Mouse (Mus musculus) brown adipose tissue, adult 24 weeks (tissue): ENCODE results near the gene Clcn3. TPM values are rescaled to one million over a fixed set of nuclear protein-coding genes. Genes with fewer than 3 reads are reported as not detected.
A peak's percentile ranks its signal among the peaks of the same experiment; 100 is the strongest.
"Not testable (repeated sequence)": the region's sequence is repeated elsewhere in the genome, so short reads cannot be mapped to it uniquely, and the experiment has no call there.

Experiments used
- H3K27ac ChIP-seq: fragments of 200-500 bp; replicated peaks from 2 replicates; pipeline ENCODE4 v1.5.1; 2012; ENCODE audit warnings: low read depth, mild to moderate bottlenecking, low read length
- H3K4me1 ChIP-seq: fragments of 200-500 bp; 2 replicates; pipeline ENCODE4 v1.6.1; 2012; ENCODE audit warnings: low read length, mixed read lengths; ENCODE audit not compliant: control insufficient read depth, insufficient read depth, insufficient read length
- H3K4me3 ChIP-seq: fragments of 200-500 bp; 2 replicates; pipeline ENCODE4 v1.5.1; 2012; ENCODE audit warnings: low read depth, mild to moderate bottlenecking, low read length, moderate library complexity; ENCODE audit not compliant: insufficient read depth
- polyA plus RNA-seq: library from polyadenylated mRNA; stranded (reverse); fragments of >200 nt; gene quantifications from 2 replicates; pipeline ENCODE4 v1.2.4, GENCODE M21; 2012; ENCODE audit not compliant: missing spikeins, insufficient read depth, insufficient read length

Clcn3 gene
- 16.3 and 22.0 TPM in 2 replicates for polyA plus RNA-seq

DNA sequence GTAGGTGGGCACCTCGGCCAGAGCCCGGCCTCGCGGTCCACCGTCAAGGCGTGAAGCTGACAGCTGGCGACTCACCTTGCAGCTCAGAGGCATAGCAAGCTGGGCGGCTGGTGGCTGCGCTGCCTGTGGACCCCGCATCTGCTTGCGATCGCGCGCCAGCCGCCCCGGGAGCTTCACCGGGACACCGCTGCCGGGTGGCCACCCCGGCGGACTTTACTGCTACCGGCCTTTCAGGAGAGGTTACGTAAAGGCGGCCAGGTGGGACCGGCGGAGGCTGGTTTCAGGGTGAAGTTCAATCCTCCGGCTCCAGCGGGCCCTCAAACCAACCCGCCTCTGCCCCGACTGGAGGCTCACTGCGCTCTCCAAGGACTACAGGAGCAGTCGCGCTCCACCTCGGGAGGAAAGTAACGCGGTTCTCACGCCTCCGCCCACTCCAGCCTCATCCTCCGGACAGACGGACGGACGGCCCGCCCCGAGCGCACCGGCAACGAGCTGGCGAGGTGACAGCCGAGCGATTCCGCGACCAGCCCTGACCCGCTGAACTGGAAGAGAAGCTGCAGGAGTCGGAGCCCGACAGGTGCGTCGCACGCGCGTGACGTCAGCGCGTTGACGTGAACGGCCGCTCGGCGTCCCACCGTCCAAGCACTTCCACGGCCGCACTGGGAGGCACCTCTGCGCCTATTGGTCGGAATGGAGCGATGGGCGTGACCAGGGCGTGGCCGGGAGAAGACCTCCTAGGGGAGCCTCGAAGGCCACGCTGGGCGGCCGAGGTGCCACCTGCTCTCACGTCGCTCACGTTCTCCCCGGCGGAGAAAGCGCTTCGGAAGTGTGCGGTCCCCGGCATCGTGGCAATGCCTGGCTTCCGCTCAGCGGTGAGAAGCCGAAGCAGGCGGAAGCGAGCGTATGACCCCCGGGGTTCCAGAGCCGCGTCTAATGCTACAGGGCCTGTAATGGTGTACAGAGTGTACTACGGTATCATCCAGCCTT is at the start of gene Clcn3:
TSS of gene Clcn3 (minus strand) at position 600 of the 987 bp plus-strand sequence.
- H3K27ac ChIP-seq, result peak within 1 kb of the TSS; percentile 41; the same call in 1 of the 2 replicates
- no peaks in the 10 kb centered on the region for H3K4me1 ChIP-seq
- peak within 1 kb of the TSS; percentile 91 for H3K4me3 ChIP-seq

DNA sequence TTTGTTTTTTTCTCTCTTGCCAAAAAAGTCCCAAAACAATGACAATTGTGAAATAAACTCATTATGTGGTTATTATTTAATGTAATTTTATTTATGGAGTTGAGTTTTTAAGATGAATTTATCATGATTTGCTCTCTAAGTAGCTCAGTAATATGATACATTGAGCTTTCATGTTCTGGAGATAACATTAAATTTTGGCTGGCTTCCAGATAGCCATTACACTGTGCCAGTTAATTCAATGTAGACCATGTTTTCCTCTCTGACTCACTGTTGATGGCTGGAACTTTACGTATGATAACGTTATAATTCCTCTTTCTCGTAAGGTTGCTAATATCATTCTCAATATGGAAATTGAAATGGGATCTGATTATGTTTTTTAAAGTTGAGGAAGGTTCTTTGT is 13.4 kb upstream of the Clcn3 start:
- H3K27ac ChIP-seq, result no peak overlapping the region
- no peaks in the 10 kb centered on the region for H3K4me1 ChIP-seq
- H3K4me3 ChIP-seq, result no peak overlapping the region

DNA sequence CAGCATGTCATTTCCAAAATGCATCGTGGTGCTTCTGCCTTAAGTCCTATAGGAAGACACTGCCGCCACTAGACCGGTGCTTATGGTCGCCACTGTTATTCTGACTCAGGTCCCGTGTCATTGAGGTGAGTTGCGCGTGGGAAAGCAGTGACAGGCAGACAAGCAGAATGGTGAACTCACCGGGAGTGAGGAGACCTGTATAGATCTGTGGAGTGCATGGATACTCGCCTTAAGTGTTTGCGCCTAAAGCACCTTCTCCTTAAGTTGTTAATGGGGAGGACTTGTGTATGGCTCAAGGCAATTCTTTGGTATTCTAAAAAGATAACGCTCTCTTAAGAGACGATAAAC is 10.5 kb upstream of the Clcn3 start:
- Histone ChIP-seq H3K4me1 (no peaks in the 10 kb centered on the region), H3K4me3 (peak overlapping the region; percentile 90), H3K27ac (no peak overlapping the region)

DNA sequence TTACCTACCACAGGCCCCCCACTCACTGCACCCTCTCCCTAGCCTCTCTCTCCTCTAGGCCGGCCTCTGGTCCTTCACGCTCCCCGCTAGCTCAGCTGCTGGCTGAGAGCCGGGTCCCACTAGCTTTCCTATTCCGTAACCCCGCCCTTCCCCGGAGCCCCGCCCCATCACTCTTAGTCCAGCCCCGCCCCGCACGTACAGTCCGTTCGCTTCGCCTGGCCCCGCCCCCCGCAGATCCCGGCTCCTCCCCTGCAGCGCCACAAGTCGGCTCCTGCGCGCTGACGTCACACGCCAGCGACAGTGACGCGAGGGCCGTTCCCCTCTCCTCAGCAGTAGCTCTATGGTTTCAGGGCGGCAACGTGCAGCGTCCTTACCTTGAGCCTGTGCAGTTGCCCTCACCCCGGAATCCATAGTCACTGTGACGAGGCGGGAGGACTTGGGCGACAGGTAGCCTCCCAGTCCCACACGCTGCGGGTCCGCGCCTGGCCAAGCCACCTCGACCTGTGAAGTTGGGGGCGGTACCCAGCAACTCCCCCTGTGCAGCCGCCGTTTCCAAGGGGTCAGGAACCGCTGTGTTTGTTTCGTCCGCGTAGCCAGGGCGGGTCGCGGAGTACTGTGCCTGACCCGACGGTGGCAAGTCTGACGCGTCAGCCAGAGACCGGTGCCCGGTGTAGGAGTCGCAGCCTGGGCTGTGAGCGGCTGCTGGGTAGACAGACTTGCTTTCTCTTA is 10.0 kb upstream of the Clcn3 start, which contains the start of gene Nek1:
TSS of gene Nek1 (plus strand) at position 286 of the 729 bp plus-strand sequence.
- Histone ChIP-seq H3K27ac (peak within 1 kb of the TSS; percentile 75), H3K4me1 (no peaks in the 10 kb centered on the region), H3K4me3 (peak within 1 kb of the TSS; percentile 90)

DNA sequence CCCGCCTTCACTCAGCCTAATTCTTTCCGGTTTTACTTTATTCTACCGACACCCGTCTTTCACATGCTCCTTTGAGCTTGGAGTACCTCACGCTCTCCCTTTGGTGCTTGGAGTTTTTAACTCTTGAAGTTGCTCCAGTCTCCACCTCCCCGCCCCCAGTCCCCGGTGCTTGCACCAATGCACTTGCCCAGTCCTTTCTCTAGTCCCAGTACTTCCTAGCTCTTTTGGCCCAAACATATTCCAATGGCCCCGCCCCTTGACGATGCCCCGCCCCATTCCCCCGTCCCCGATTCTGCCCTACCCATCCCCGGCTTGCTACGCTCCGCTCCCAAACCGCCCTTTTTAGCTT is 9.4 kb upstream of the Clcn3 start:
- Histone ChIP-seq H3K4me3 (peak overlapping the region; percentile 82), H3K27ac (peak overlapping the region; percentile 75), H3K4me1 (no peaks in the 10 kb centered on the region)

DNA sequence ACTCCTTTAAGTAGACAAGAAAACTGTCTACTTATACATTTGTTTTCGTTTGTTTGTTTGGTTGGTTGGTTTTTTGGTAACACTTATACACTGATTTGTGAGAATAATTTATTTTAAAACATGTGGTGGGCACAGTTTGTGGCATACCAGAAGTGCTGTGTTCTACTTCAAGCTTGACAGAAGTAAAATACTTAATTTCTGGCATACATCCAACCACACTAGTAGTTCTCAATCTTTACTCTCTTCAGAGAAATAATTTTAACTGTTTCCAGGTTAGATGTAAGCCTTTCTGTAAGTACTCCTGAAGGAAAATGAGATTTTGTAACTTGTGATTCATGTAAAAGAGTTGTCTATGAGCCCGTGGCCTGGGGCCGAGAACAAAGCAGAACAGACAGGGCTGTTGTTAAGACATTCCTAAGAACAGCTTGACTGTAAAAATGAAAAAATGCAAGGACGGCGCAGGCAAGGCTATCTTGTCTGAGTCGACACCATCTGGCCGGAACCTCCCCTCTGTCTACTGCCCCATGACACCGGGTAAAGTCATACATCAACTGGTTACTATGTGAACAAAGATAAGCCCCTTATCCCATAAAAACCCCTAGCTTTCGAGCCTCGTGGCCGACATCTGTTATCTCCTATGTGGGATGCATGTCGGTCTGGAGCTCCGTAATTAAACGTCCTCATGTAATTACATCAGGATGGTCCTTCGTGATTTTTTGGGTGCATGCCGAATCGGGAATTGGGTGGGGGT is 1.3 kb upstream of the Clcn3 start:
- not testable (repeated sequence) for H3K27ac ChIP-seq, H3K4me1 ChIP-seq, H3K4me3 ChIP-seq

DNA sequence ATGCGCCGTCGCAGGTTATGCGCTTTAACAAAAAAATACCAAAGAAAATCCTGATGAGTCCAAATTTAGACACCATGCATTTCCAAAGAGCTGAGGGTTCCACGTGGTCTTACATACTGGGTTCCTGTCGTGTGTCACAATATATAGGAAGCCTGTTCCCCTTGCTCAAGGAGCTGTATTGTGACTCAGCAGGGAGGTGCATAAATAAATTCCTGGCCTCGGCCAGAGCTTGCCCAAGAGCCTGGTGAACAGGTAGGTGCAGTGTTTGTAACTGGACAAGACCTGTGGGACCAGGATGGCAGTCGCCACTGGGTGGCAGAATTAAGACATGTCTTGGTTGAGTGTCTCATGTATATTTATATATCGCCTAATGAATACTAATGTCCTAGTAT is 584 bp upstream of the Clcn3 start:
- Histone ChIP-seq H3K4me3 (peak overlapping the region; percentile 91), H3K4me1 (no peaks in the 10 kb centered on the region), H3K27ac (no peak overlapping the region)

DNA sequence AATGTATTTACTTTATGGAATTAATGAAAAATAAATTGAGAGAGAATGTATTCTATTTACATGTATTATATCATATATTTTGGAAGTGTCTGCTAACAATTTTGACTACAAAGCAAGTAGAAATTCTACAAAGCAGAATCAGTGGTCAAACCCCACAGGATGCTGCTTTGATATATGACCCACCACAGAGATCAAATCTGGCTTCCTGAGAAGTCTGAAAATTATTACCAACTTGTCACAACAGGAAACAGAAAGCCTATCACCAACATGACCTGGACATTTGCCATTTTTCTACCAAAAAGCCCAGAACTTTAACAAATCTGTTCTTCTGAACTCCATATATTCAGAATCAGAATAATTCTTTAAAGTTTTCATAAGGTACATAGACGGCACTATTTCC is 1.7 kb downstream of the Clcn3 start:
- no peak overlapping the region for H3K27ac ChIP-seq
- no peak overlapping the region for H3K4me3 ChIP-seq
- H3K4me1 ChIP-seq, result no peaks in the 10 kb centered on the region

DNA sequence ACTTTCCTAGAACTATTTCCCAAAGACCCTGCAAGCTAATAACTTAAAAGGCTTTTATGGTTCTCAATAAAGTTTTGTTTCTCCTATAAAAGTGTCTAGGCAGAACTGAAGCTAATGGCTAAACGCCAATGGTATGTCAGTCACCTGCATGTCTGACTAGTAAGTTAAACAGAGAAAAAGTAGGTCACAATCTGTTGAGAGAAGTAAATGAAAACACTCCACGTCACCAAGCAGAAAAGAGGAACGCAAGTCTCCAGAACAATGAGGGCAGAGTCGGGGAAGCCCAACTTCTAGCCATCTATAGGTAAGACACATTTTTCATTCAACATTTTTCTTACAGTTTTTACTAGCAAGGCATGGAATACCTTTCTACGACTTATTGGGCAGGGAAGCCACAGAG is 4.6 kb downstream of the Clcn3 start:
- no peaks in the 10 kb centered on the region for H3K4me1 ChIP-seq

DNA sequence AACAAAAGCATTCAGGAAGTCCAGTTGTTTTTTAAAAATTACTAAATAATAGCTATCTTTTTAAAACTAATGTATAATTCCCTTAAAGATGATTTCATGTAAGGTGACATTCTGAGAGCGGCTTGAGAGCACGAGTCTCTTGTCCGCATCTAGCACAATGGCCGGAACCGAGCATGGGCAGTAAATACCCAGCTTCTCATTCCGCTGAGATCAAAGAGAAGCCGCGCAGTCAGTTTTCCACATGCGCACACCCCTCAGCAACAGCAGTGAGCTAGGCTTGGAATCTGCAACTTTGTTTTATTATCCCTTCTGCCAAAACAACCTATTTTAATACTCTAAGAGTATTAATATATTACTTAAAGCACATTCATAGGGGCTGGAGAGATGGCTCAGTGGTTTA is 6.3 kb downstream of the Clcn3 start:
- H3K4me1 ChIP-seq, result peaks cover 5% of the 10 kb centered on the region; the same call in 1 of the 2 replicates
- H3K4me3 ChIP-seq, result no peak overlapping the region
- no peak overlapping the region for H3K27ac ChIP-seq

More for the DNA sequence above, 4.6 kb downstream of the Clcn3 start:
- Histone ChIP-seq H3K27ac (no peak overlapping the region), H3K4me3 (no peak overlapping the region)

DNA sequence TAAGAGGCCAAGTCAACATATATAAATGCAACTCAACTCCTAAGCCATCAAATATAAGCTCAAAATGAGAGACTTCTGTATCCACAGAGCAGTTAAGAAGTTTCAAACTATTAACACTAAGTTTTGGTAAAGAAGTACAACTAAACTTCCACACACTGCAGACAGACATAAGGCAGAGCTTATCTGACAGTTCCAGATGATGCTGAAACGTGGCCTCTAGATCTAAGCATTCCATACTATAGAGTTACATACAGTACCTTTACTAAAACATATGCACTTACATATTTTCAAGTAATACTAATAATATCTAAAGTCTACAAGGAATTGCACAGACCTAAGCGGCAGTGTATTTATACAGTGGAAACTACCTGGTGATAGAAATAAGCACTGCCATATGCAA is 8.3 kb downstream of the Clcn3 start:
- Histone ChIP-seq H3K4me1 (peaks cover 7% of the 10 kb centered on the region), H3K27ac (no peak overlapping the region), H3K4me3 (no peak overlapping the region)

DNA sequence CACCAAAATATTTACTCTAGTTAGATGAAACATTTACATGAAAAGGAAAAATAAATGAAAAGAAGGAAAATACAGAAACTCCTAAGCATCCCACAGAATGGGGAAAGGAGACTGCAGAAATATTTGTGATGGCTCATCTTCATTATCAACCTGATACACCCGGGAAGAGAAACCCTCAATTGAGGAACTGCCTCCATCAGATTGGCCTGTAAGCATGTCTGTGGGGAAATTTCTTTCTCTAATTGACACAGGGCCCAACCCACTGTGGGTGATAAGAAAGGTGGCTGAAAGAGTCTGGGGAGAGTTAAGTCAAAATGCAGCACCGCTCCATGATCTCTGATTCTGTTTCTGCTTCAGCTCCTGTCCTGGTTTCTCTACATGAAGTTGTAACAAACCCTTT is 9.7 kb downstream of the Clcn3 start:
- H3K4me3 ChIP-seq, result no peak overlapping the region
- H3K4me1 ChIP-seq, result peaks cover 7% of the 10 kb centered on the region
- no peak overlapping the region for H3K27ac ChIP-seq

DNA sequence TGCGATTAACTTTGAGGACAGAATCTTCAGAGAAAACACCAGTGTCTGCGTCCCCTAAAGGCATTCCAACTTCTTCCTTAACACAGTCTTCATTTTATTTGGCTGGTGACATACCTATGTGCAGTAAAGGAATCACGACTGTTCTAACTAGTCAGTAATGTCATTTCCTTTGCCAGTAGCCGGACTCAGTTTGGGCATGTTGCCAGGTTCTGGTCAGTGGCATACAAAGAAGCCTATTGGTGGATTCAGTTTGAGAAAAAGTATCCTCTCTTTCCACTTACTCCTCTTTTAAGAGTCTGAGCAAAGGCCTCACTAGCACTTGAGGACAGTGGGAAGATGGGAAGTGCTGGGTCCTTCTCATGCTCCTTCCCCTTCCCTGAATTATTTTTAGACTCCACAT is 11.3 kb downstream of the Clcn3 start:
- Histone ChIP-seq H3K4me1 (peaks cover 7% of the 10 kb centered on the region), H3K4me3 (no peak overlapping the region), H3K27ac (no peak overlapping the region)

DNA sequence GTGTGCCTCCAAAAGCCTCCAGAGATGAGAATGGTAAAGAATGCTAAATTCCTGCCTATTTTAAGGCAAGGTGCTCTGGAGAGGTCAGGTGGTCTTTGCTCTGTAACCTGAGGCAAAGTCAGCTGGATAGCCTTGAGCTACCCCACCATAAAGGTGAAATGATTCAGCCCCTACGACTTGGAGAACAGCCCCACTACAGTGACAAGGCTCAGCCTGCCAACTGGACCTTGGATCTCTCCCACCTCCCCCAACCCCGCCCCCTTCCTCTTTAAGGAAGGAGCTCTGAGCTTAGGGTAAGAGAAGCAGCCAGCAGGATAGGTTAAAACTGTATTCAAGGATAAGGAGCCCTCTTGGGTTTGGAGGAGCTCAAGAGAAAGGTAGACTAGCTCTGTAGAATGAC is 14.0 kb downstream of the Clcn3 start:
- Histone ChIP-seq H3K4me3 (no peak overlapping the region), H3K4me1 (peaks cover 7% of the 10 kb centered on the region), H3K27ac (no peak overlapping the region)

DNA sequence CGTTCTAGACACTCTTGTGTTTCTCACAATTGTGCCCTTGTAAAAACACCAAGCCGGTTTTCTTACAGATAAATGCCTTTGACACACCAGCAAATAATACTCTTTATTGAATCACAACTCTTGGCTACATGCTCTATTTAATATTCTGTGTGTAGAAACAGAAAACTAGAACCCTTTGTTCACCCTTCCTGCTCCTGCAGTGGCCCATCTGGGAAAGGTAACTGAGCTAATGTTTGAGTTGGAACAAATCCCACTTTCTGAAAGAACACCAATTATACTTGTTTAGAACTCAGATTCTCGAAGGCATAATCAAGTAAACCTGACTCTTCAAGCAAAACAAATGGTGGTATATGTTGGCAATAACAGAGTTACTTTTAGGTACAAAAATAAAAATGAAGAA is 17.4 kb downstream of the Clcn3 start:
- Histone ChIP-seq H3K4me1 (no peaks in the 10 kb centered on the region), H3K4me3 (no peak overlapping the region), H3K27ac (no peak overlapping the region)
